Mouse (Mus musculus) stomach, postnatal 0 days (tissue): ENCODE measurements around the gene Foxp1. TPM values are rescaled to one million over a fixed set of nuclear protein-coding genes. Genes with fewer than 3 reads are reported as not detected.

ENCODE experiments used
- ATAC-seq: fragments of 200-750 bp; cut with Nextera tagmentation; 2 replicates; pipeline ENCODE4 v1.8.0; 2017; ENCODE audit not compliant: low FRiP score, low TSS enrichment
- DNase-seq: peaks from one replicate; pipeline ENCODE4 v3.0.0-alpha.2; 2016; ENCODE audit warnings: low spot score
- H3K27ac ChIP-seq: fragments of 300-500 bp; sonication (generic); replicated peaks from 2 replicates; pipeline ENCODE4 v1.5.1; 2014; ENCODE audit warnings: mild to moderate bottlenecking, control low read depth
- H3K27me3 ChIP-seq: fragments of 300-500 bp; sonication (generic); 2 replicates; pipeline ENCODE4 v1.6.1; 2014; ENCODE audit warnings: low read length; ENCODE audit not compliant: control insufficient read depth, insufficient read depth
- H3K36me3 ChIP-seq: fragments of 300-500 bp; sonication (generic); 2 replicates; pipeline ENCODE4 v1.6.1; 2014; ENCODE audit warnings: low read length, mixed read lengths; ENCODE audit not compliant: control insufficient read depth, insufficient read depth
- H3K4me1 ChIP-seq: fragments of 300-500 bp; sonication (generic); replicated peaks from 2 replicates; pipeline ENCODE4 v1.6.1; 2014; ENCODE audit warnings: antibody characterized with exemption; ENCODE audit not compliant: control insufficient read depth, insufficient read depth
- H3K4me2 ChIP-seq: fragments of 300-500 bp; sonication (generic); replicated peaks from 2 replicates; pipeline ENCODE4 v1.6.1; 2014; ENCODE audit warnings: low read depth, mild to moderate bottlenecking, control low read depth, moderate library complexity
- H3K4me3 ChIP-seq: fragments of 300-500 bp; sonication (generic); 2 replicates; pipeline ENCODE4 v1.5.1; 2014; ENCODE audit warnings: low read depth, low read length, control low read depth
- H3K9ac ChIP-seq: fragments of 300-500 bp; sonication (generic); 2 replicates; pipeline ENCODE4 v1.6.1; 2014; ENCODE audit warnings: mild to moderate bottlenecking, low read length, control low read depth, mixed read lengths
- H3K9me3 ChIP-seq: fragments of 300-500 bp; sonication (generic); 2 replicates; pipeline ENCODE4 v1.6.1; 2016; ENCODE audit warnings: low read length; ENCODE audit not compliant: control insufficient read depth
- CTCF ChIP-seq: IDR thresholded peaks from 2 replicates; pipeline ENCODE4 v1.5.1; 2016; ENCODE audit warnings: antibody characterized with exemption, low read depth, mild to moderate bottlenecking, moderate library complexity
- EP300 ChIP-seq: optimal IDR thresholded peaks from 2 replicates; pipeline ENCODE3; 2016; ENCODE audit warnings: antibody characterized with exemption
- WGBS: fragments of 180-500 bp; shearing (Covaris S2); extraction: QIAGEN DNeasy Blood & Tissue Kit; methylation state at CpG from one replicate; pipeline ENCODE4 v1.1.7; 2014; 5-methylcytosine and 5-hydroxymethylcytosine counted together
- polyA plus RNA-seq: library from polyadenylated mRNA; unstranded; fragments of >200 nt; fragmentation: Nextera tagmentation; extraction: Ambion mirVana; gene quantifications from 2 replicates; pipeline ENCODE4 v1.2.1, GENCODE M21; 2015

The Foxp1 gene
- polyA plus RNA-seq, 1 experiment from 2014 or later = 68.9 TPM

GRCm38 (mm10) chr6:99273177-99273576, 249.3 kb downstream of the Foxp1 start:
- WGBS = 39% methylated on average over 5 of the region's 5 CpGs
- Histone ChIP-seq H3K4me3 (no peak overlapping the region), H3K9ac (no peak overlapping the region), H3K27me3 (no peaks in the 10 kb centered on the region), H3K4me1 (no peaks in the 10 kb centered on the region), H3K27ac (no peak overlapping the region), H3K36me3 (no peaks in the 10 kb centered on the region), H3K9me3 (no peaks in the 10 kb centered on the region), H3K4me2 (no peak overlapping the region)
- DNase-seq (no peak), ATAC-seq (no peak)
- no peak for TF ChIP-seq CTCF
- TF ChIP-seq EP300 = no peak

GRCm38 (mm10) chr6:99272174-99272573, 250.3 kb downstream of the Foxp1 start:
- WGBS = 72% methylated on average over 3 of the region's 3 CpGs
- no peak for DNase-seq
- Histone ChIP-seq H3K36me3 (no peaks in the 10 kb centered on the region), H3K9me3 (no peaks in the 10 kb centered on the region), H3K4me2 (no peak overlapping the region), H3K9ac (no peak overlapping the region), H3K4me3 (no peak overlapping the region), H3K27me3 (no peaks in the 10 kb centered on the region), H3K4me1 (no peaks in the 10 kb centered on the region), H3K27ac (no peak overlapping the region)
- no peak for ATAC-seq
- no peak for TF ChIP-seq EP300
- TF ChIP-seq CTCF = no peak

- Histone ChIP-seq H3K4me2 (no peak overlapping the region), H3K9me3 (no peaks in the 10 kb centered on the region), H3K27ac (no peak overlapping the region), H3K27me3 (no peaks in the 10 kb centered on the region), H3K9ac (no peak overlapping the region), H3K4me1 (no peaks in the 10 kb centered on the region), H3K4me3 (no peak overlapping the region), H3K36me3 (no peaks in the 10 kb centered on the region)
- TF ChIP-seq EP300 (no peak), CTCF (no peak)
- DNase-seq (no peak), ATAC-seq (no peak)
- 75% methylated on average over 7 of the region's 7 CpGs for WGBS
Observed at GRCm38 (mm10) chr6:99271741-99272140, 250.8 kb downstream of the Foxp1 start.

- peak; percentile 51 for DNase-seq
- no peak overlapping the region for H3K4me3 ChIP-seq
- no peaks in the 10 kb centered on the region for H3K36me3 ChIP-seq
- TF ChIP-seq CTCF (no peak), EP300 (no peak)
- H3K27me3 ChIP-seq = no peaks in the 10 kb centered on the region
- 27% methylated on average over 6 of the region's 6 CpGs for WGBS
- no peaks in the 10 kb centered on the region for H3K9me3 ChIP-seq
- no peak overlapping the region for H3K27ac ChIP-seq
- H3K4me2 ChIP-seq = no peak overlapping the region
- H3K9ac ChIP-seq = no peak overlapping the region
- peaks cover 7% of the 10 kb centered on the region; the same call in 1 of the 2 replicates for H3K4me1 ChIP-seq
- ATAC-seq = no peak
Observed at GRCm38 (mm10) chr6:99269921-99270320, 252.6 kb downstream of the Foxp1 start.

- Histone ChIP-seq H3K9me3 (no peaks in the 10 kb centered on the region), H3K4me3 (no peak overlapping the region), H3K36me3 (no peaks in the 10 kb centered on the region), H3K4me1 (peaks cover 15% of the 10 kb centered on the region), H3K27ac (no peak overlapping the region), H3K27me3 (no peaks in the 10 kb centered on the region), H3K9ac (no peak overlapping the region), H3K4me2 (no peak overlapping the region)
- no peak for ATAC-seq
- no peak for DNase-seq
- TF ChIP-seq EP300 = no peak
- TF ChIP-seq CTCF = no peak
- 62% methylated on average over 20 of the region's 20 CpGs for WGBS
Observed at GRCm38 (mm10) chr6:99268171-99269061, 254.1 kb downstream of the Foxp1 start.

- H3K4me2 ChIP-seq = peak overlapping the region; percentile 55
- DNase-seq (peak; percentile 65), ATAC-seq (peak; percentile 87)
- peak overlapping the region; percentile 26 for H3K4me3 ChIP-seq
- H3K9me3 ChIP-seq = no peaks in the 10 kb centered on the region
- no peaks in the 10 kb centered on the region for H3K27me3 ChIP-seq
- TF ChIP-seq CTCF (0 out of 2 replicates have a peak, but pooled peaks have one; percentile 1), EP300 (no peak)
- no peaks in the 10 kb centered on the region for H3K36me3 ChIP-seq
- 23% methylated on average over 13 of the region's 13 CpGs for WGBS
- H3K4me1 ChIP-seq = peaks cover 15% of the 10 kb centered on the region
- H3K27ac ChIP-seq = peak overlapping the region; percentile 91
- peak overlapping the region; percentile 50 for H3K9ac ChIP-seq
Observed at GRCm38 (mm10) chr6:99265945-99266656, 256.4 kb downstream of the Foxp1 start.
